Mouse (Mus musculus) duodenum, adult 2 months (tissue): Measurements from ENCODE around the gene Rpl36a. TPM values are rescaled to one million over a fixed set of nuclear protein-coding genes. Genes with fewer than 3 reads are reported as not detected.

ENCODE experiments used
- polyA plus RNA-seq: library from polyadenylated mRNA; depleted of rRNA; stranded (reverse); fragments of >200 nt; gene quantifications from 2 replicates; pipeline ENCODE4 v1.2.3, GENCODE M21; 2012; ENCODE audit warnings: low replicate concordance; rRNA removed

Rpl36a gene
- polyA plus RNA-seq, result 8.7 and 12.2 TPM in 2 replicates

GRCm38 (mm10) chrX:134585103-134586002, at the start of gene Rpl36a:
Gene Rpl36a (plus strand): TSS chrX:134585654.

DNA sequence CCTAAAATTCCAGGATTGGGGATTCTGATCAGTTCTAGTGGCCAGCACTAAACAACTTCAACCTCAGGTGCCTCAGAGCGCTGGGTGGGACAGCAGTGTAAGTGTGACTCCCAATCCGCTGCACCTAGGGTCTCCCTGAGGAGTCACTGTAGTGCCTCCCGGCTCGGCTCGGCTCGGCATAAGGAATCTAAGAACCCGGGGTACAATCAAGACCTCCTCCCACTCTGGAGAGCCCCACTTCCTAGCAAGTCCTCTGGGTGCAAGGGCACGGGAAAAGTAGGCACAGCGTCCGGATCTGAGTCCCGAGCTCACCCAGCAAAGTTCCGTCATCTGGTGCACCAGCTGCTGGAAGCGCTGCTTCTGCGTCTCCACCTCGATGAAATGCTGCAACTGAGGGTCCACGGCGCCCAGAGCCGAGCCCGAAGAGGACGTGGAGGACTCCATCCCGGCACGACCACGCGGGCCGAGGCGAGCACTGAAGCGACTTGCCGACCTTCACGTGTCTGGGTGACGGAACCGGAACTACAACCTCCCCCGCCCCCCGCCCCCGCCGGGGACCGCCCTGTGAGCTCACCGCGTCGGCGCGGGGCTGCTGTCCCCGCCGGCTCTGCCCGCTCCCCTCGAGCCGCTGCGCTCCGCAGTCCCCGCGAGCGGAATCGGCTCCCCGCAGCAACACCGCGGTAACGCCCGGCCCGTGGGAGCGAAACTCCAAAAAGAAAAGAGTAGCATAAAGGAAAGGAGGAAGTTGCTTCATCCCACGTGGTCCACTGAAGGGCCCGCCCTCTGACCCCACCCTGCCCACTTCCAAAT, 44.1 kb upstream of the Rpl36a start, which contains the start of gene Timm8a1:
Gene Timm8a1 (minus strand): TSS at position 721 of the 810 bp plus-strand sequence.

GRCm38 (mm10) chrX:134582888-134583669, 2.4 kb upstream of the Rpl36a start, which contains the start of gene Btk:
Gene Btk (minus strand): TSS chrX:134583570.

DNA sequence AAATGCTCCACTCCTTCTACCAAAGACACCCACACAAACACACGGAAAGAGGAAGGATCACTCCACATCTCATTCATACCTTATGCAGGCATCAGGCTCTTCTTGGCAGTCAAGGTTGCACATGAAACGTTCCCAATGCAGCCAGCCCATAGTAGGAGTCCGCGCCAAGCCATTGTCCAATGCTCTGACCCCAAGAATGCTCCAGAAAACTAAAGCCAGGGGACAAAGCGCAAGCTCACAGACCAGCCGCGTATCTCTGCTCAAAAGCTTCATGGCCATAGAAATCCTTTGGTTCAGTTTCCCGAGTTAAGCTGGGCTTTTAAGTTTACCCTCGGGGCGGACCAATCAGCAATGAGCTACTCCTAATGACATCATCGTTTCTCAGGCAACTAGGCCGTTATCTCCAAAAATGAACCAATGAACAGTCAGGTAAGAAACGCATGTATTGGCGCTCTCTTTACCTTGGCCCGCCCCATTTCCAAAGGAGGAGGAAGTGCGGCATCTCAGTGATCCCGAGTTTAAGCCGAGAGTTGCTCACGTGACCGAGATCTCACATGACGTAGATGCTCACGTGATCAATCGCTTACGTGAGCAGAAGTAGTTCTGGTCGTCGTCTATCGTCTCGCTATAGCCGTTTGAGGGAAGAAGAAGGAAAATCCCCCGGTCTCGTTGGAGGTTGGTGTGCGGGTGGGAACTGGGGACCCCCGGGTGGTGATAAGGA, 15.4 kb downstream of the Rpl36a start, which contains the start of the genes Gla and Hnrnph2:
Gene Gla (minus strand): TSS at position 467 of the 721 bp plus-strand sequence.
Gene Hnrnph2 (plus strand): TSS at position 521 of the 721 bp plus-strand sequence.

Other genes starting within 250 kb of the Rpl36a start
- 0.06 and 0.29 TPM in 2 replicates for gene Drp2, start 181.1 kb upstream of the Rpl36a start, polyA plus RNA-seq
- not detected in 2 replicates for gene Taf7l, start 109.2 kb upstream of the Rpl36a start, polyA plus RNA-seq
- gene Timm8a1, start 43.8 kb upstream of the Rpl36a start, polyA plus RNA-seq, result 0.20 and 0.37 TPM in 2 replicates
- gene Btk, start 2.1 kb upstream of the Rpl36a start, polyA plus RNA-seq, result 0.06 and 0.24 TPM in 2 replicates
- 0.53 and 1.1 TPM in 2 replicates for gene Gla, start 15.5 kb downstream of the Rpl36a start, polyA plus RNA-seq
- gene Hnrnph2, start 15.5 kb downstream of the Rpl36a start, polyA plus RNA-seq, result 1.7 and 1.8 TPM in 2 replicates
- gene Armcx4, start 100.9 kb downstream of the Rpl36a start, polyA plus RNA-seq, result 0.02 and 0.08 TPM in 2 replicates
- gene Armcx1, start 132.3 kb downstream of the Rpl36a start, polyA plus RNA-seq, result 0.85 TPM in 1 of 2 replicates, not detected in the other
- 0.12 and 0.79 TPM in 2 replicates for gene Armcx6, start 165.8 kb downstream of the Rpl36a start, polyA plus RNA-seq
- gene Armcx3, start 170.9 kb downstream of the Rpl36a start, polyA plus RNA-seq, result 0.60 and 1.1 TPM in 2 replicates
- gene Armcx2, start 223.6 kb downstream of the Rpl36a start, polyA plus RNA-seq, result 2.5 and 5.2 TPM in 2 replicates